Mouse (Mus musculus) embryonic fibroblast, embryonic 13.5 days (primary cell): ENCODE data around the gene Erc2. TPM values are rescaled to one million over a fixed set of nuclear protein-coding genes. Genes with fewer than 3 reads are reported as not detected.

Experiments used
- H3K27ac ChIP-seq: 2 replicates; pipeline ENCODE4 v1.5.1; 2012; ENCODE audit warnings: low read length, control low read depth, inconsistent platforms; ENCODE audit not compliant: insufficient read depth
- H3K4me1 ChIP-seq: 2 replicates; pipeline ENCODE4 v1.6.1; 2011; ENCODE audit warnings: low read length; ENCODE audit not compliant: control insufficient read depth, insufficient read depth
- H3K4me3 ChIP-seq: 2 replicates; pipeline ENCODE4 v1.5.1; 2011; ENCODE audit warnings: mild to moderate bottlenecking, control low read depth, low read length; ENCODE audit not compliant: insufficient read depth
- CTCF ChIP-seq: IDR thresholded peaks from 2 replicates; pipeline ENCODE4 v1.5.1; 2011; ENCODE audit warnings: mild to moderate bottlenecking, control low read depth, low read length, moderate library complexity, borderline replicate concordance; ENCODE audit not compliant: insufficient read depth
- POLR2A ChIP-seq: IDR thresholded peaks from 2 replicates; pipeline ENCODE4 v1.6.1; 2011; ENCODE audit warnings: low read depth, mild to moderate bottlenecking, control low read depth, low read length, moderate library complexity
- polyA plus RNA-seq: library from polyadenylated mRNA; stranded (reverse); fragments of >200 nt; gene quantifications from 2 replicates; pipeline ENCODE4 v1.2.4, GENCODE M21; 2011; ENCODE audit warnings: low read depth; ENCODE audit not compliant: missing spikeins, insufficient read length

The Erc2 gene
- polyA plus RNA-seq, 1 experiment, result 4.4 TPM

- Histone ChIP-seq H3K4me1 (peaks cover 9% of the 10 kb centered on the region), H3K4me3 (no peak overlapping the region), H3K27ac (peak overlapping the region; percentile 30)
- TF ChIP-seq CTCF (no peak), POLR2A (no peak)
Observed at GRCm38 (mm10) chr14:28467956-28468355, 845.7 kb downstream of the Erc2 start.

DNA sequence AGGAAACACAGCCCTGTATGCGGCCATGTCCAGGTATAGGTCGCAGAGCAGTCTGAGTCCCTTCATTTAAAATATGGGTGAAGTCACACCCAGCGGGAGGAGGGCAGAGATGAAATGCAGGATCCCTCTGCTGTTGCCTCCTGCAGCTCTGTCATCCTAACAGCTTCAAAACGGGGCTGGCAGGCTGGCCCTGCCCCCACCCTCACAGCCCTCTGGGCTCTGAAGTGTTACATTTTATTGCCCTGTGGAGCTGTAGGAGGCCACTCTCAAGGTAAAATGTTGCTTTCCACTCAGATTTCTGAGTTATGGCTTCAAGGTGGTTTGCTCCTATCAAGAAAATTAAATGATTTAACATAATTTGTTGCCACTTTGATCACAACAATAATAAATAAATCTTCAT, 847.5 kb downstream of the Erc2 start:
- H3K27ac ChIP-seq, result no peak overlapping the region
- TF ChIP-seq POLR2A (no peak), CTCF (no peak)
- peaks cover 9% of the 10 kb centered on the region for H3K4me1 ChIP-seq
- no peak overlapping the region for H3K4me3 ChIP-seq

DNA sequence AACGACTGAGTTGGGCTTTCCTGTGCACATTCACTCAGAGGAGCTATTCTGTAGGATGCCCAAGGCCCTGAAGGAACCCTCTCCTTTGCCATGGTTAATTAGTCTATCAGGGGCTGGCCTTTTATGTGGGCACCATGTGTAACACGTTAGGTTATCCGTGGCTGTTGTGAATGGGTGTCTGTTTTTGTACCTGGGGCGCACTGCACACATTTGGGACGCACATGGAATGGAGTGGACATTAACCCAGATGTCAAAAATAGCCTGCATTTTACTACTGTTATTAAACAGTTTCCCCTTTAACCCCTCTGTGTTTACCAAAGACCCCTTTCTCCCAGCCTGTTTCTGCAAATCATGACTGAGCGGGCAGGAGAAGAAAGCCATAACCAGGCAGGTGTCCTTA, 848.0 kb downstream of the Erc2 start:
- Histone ChIP-seq H3K4me1 (peaks cover 9% of the 10 kb centered on the region), H3K4me3 (no peak overlapping the region), H3K27ac (no peak overlapping the region)
- no peak for TF ChIP-seq CTCF
- no peak for TF ChIP-seq POLR2A

- H3K27ac ChIP-seq, result no peak overlapping the region
- no peak overlapping the region for H3K4me3 ChIP-seq
- TF ChIP-seq POLR2A (no peak), CTCF (no peak)
- no peaks in the 10 kb centered on the region for H3K4me1 ChIP-seq
Observed at GRCm38 (mm10) chr14:28475012-28475411, 852.8 kb downstream of the Erc2 start.

- TF ChIP-seq CTCF, result no peak
- no peak for TF ChIP-seq POLR2A
- no peak overlapping the region for H3K4me3 ChIP-seq
Observed at GRCm38 (mm10) chr14:28475421-28475820, 853.2 kb downstream of the Erc2 start.

GRCm38 (mm10) chr14:28476746-28477145, 854.5 kb downstream of the Erc2 start:
- Histone ChIP-seq H3K4me3 (no peak overlapping the region), H3K27ac (no peak overlapping the region), H3K4me1 (no peaks in the 10 kb centered on the region)
- TF ChIP-seq CTCF (no peak), POLR2A (no peak)

More at GRCm38 (mm10) chr14:28475421-28475820, 853.2 kb downstream of the Erc2 start:
- Histone ChIP-seq H3K4me1 (no peaks in the 10 kb centered on the region), H3K27ac (no peak overlapping the region)

GRCm38 (mm10) chr14:28480866-28481265, 858.6 kb downstream of the Erc2 start:
- H3K4me3 ChIP-seq, result no peak overlapping the region
- H3K4me1 ChIP-seq, result no peaks in the 10 kb centered on the region
- TF ChIP-seq CTCF, result no peak
- no peak for TF ChIP-seq POLR2A
- H3K27ac ChIP-seq, result no peak overlapping the region

DNA sequence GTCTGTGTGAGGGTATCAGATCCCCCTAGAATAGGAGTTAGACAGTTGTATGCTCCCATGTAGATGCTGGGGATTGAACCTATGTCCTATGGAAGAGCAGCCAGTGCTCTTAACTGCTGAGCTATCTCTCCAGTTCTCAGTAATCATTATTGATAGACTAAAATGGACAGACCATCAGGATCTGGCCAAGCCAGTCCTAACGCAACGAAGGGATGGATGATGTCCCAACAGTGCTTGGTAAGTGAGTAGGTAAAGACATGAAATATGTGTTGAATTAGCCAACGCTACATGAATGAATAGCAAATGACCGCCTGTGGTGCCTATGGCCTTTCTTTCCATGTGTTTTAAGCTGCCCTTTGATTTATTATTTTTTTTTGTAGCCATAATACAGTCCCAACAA, 871.6 kb downstream of the Erc2 start:
- H3K27ac ChIP-seq, result no peak overlapping the region
- H3K4me1 ChIP-seq, result no peaks in the 10 kb centered on the region
- H3K4me3 ChIP-seq, result no peak overlapping the region
- TF ChIP-seq POLR2A (no peak), CTCF (no peak)

GRCm38 (mm10) chr14:28494273-28494672, 872.0 kb downstream of the Erc2 start:
- Histone ChIP-seq H3K4me3 (no peak overlapping the region), H3K4me1 (no peaks in the 10 kb centered on the region), H3K27ac (no peak overlapping the region)
- no peak for TF ChIP-seq CTCF
- TF ChIP-seq POLR2A, result no peak

DNA sequence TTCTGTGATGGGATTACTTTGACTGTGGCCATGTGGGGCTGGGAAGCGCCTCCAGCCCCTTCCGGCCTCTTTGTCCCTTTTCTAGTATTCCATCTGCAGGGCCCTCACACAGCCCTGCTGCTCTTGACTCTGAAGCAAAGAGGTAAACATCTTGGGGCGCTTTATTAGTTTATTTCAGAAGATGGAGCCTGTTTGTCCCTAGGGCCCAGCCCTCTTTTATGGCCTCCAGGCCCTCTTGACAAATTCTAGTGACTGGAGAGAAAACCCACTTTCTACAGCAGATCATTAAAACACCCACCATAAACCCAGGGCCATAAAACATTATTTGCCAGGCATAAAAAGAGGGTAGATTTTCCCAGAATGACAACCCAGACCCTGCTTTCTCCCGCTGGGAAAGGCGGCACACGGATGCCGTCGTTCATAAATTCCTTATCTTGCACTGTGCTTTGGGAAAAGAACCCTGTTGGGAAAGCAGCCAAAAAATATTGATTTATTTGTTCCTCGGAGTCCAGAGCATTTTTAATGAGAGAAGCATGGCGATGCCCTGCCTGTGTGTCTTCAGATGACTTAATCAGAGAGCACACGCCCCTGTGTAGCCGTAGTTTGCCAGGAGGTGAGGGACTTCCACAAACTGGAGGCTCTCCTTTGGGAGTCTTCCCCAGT, 879.1 kb downstream of the Erc2 start:
- Histone ChIP-seq H3K4me3 (no peak overlapping the region), H3K27ac (no peak overlapping the region)
- TF ChIP-seq POLR2A, result no peak
- no peak for TF ChIP-seq CTCF

DNA sequence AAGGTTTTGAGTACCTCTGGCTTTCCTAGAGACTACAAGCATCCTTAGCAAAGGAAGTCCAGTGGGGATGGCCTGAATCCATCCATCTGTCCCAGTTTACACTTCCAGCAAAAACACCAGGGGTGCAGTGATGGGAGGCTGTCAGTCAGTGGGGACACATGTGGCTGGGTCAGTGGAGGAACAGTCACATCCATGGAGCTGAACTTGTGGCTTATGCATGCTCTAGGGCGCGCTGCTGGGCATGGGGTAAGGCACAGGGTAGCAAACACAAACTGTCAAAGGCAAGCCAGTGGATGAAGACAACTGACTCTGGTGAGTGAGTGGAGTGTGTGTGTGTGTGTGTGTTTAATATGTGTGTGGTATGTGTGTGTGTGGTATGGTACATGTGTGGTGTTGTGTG, 881.0 kb downstream of the Erc2 start:
- Histone ChIP-seq H3K4me1 (0 out of 2 replicates have a peak, but pooled peaks cover 3% of the 10 kb centered on the region), H3K27ac (no peak overlapping the region), H3K4me3 (no peak overlapping the region)
- TF ChIP-seq POLR2A, result 0 out of 2 replicates have a peak, but pooled peaks have one; percentile 13
- no peak for TF ChIP-seq CTCF

More for the DNA sequence above, 879.1 kb downstream of the Erc2 start:
- H3K4me1 ChIP-seq, result 0 out of 2 replicates have a peak, but pooled peaks cover 2% of the 10 kb centered on the region
